Mouse (Mus musculus): ENCODE data around the gene Ppp1r3c. TPM values are rescaled to one million over a fixed set of nuclear protein-coding genes. Genes with fewer than 3 reads are reported as not detected.

Ppp1r3c gene
- total RNA-seq, 2 experiments from 2014 or later = 493 to 680 TPM

GRCm38 (mm10) chr19:36682560-36682959, 53.9 kb downstream of the Ppp1r3c start:
- DNase-seq (ENCODE audit: low spot score) = peak; percentile 73

Other genes with a start within 250 kb of the Ppp1r3c start
- 1 to 10 TPM; 5.4 to 6.4 TPM for gene Hectd2, start 182.0 kb downstream of the Ppp1r3c start, total RNA-seq (2021)
- gene Tnks2, start 97.6 kb upstream of the Ppp1r3c start, total RNA-seq (2021) = 100 to 1,000 TPM; 104 to 130 TPM
- gene Fgfbp3, start 183.0 kb upstream of the Ppp1r3c start, total RNA-seq (2021) = 1 to 10 TPM; 1.7 to 2.8 TPM
- gene Btaf1, start 189.4 kb upstream of the Ppp1r3c start, total RNA-seq (2021) = 10 to 100 TPM in 1 of 2 experiments, 1 to 10 TPM in 1; 7.9 to 13.9 TPM

All from gastrocnemius, adult 18-20 months (tissue).